Mouse (Mus musculus): ENCODE results near the gene Dcbld1. TPM values are rescaled to one million over a fixed set of nuclear protein-coding genes. Genes with fewer than 3 reads are reported as not detected.

Dcbld1 gene
- polyA plus RNA-seq (2014; fragmentation: Nextera tagmentation; extraction: Ambion mirVana) = 31.7 and 34.1 TPM in 2 replicates

- Histone ChIP-seq H3K27ac (ENCODE audit: low read depth) (peak within 1 kb of the TSS; percentile 78), H3K9me3 (ENCODE audit: control insufficient read depth, low read length) (no peaks in the 10 kb centered on the region), H3K9ac (ENCODE audit: low read length) (peak within 1 kb of the TSS; percentile 76), H3K4me2 (ENCODE audit: low read length) (peak within 1 kb of the TSS; percentile 66), H3K4me1 (replicated peaks; ENCODE audit: control insufficient read depth, insufficient read depth, low read length) (peaks cover 5% of the 10 kb centered on the region), H3K27me3 (replicated peaks; ENCODE audit: control insufficient read depth, insufficient read depth, low read length) (no peaks in the 10 kb centered on the region), H3K36me3 (ENCODE audit: control insufficient read depth, insufficient read depth, low read length) (no peaks in the 10 kb centered on the region), H3K4me3 (ENCODE audit: low read depth, low read length) (peak within 1 kb of the TSS; percentile 76)
- DNase-seq (ENCODE audit: low spot score) (peak; percentile 87), ATAC-seq (replicated peaks; ENCODE audit: low FRiP score, low TSS enrichment, low read depth) (peak; percentile 89)
- under 1% methylated on average over 60 of the region's 60 CpGs for WGBS
Measured at GRCm38 (mm10) chr10:52233301-52233968, at the start of gene Dcbld1. Gene Dcbld1, plus strand, starts transcription at chr10:52233619.

- ATAC-seq (replicated peaks; ENCODE audit: low FRiP score, low TSS enrichment, low read depth) (no peak), DNase-seq (ENCODE audit: low spot score) (no peak)
- Histone ChIP-seq H3K27ac (ENCODE audit: low read depth) (no peak overlapping the region), H3K4me2 (ENCODE audit: low read length) (no peak overlapping the region), H3K27me3 (replicated peaks; ENCODE audit: control insufficient read depth, insufficient read depth, low read length) (no peaks in the 10 kb centered on the region), H3K4me3 (ENCODE audit: low read depth, low read length) (no peak overlapping the region), H3K9ac (ENCODE audit: low read length) (no peak overlapping the region), H3K9me3 (ENCODE audit: control insufficient read depth, low read length) (no peaks in the 10 kb centered on the region), H3K36me3 (ENCODE audit: control insufficient read depth, insufficient read depth, low read length) (no peaks in the 10 kb centered on the region), H3K4me1 (replicated peaks; ENCODE audit: control insufficient read depth, insufficient read depth, low read length) (no peaks in the 10 kb centered on the region)
- WGBS = 84% methylated on average over 4 of the region's 4 CpGs
Measured at GRCm38 (mm10) chr10:52185900-52186299, 47.5 kb upstream of the Dcbld1 start.

DNA sequence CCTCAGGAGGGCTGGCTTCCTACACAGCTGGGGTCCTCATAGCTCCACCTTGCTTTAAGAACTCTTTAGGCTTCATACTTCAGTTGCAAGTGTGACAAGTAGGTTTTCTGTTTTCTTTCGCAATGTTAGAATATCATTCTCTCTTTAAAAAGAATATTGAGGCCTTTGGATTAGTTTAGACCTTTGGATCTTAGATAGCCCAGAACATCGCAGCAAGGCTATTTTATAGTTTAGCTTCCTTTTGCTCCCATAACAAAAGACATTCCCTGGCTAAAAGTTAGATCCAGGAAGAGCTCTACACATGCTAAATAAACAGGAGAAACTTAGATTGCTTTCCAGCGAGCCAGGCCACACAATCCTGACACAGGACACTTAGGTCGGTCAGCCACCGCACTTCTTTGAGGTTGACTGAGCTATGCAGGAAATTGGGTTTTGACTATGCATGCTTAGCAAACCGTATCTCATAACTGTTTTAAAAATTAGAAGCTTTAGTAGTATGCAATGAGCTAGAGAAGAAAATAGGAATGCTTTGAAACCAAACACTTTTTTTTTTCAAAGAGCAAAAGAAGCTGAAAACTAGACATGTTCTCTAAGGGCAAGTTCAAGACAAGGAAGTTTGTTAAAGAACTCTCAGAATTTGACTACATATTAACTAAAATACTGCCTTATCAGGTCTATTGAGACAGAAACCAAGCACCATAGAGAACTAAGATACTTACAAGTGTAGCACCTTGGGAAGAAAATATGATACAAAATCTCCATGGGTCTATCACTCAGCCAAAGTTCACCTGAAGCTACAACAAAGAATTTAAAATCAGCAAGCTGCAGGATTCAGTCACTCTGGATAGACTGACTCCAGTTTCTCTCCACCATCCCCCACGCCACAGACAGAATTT is 38.2 kb upstream of the Dcbld1 start, which contains the start of gene Ros1:
Gene Ros1, minus strand, starts transcription at position 288 of the 896 bp plus-strand sequence.
- no peak for ATAC-seq (replicated peaks; ENCODE audit: low FRiP score, low TSS enrichment, low read depth)
- H3K9ac ChIP-seq (ENCODE audit: low read length) = no peak within 1 kb of the TSS

DNA sequence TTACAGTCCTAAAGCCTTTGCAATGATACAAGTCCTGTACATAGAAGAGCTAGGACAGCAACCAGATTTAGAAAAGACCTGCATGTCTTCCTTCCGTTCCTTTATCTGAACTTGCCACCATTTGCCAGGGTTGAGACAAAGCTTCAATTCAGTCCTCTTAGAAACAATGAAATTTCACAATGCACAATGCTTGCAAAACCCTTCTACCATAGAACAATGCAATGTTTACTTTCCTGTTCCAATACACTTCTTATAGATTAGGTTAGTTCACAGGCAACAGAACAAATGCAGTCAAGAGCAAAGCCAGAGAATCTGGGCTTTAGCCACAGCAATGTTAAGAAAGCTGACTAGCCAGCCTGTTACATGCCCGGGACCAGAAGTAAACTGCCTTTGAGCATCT is 29.4 kb upstream of the Dcbld1 start:
- no peak overlapping the region for H3K4me3 ChIP-seq (ENCODE audit: low read depth, low read length)
- no peak for DNase-seq (ENCODE audit: low spot score)
- 86% methylated on average over 2 of the region's 2 CpGs for WGBS

More for the DNA sequence above, 38.2 kb upstream of the Dcbld1 start, which contains the start of gene Ros1:
- no peak within 1 kb of the TSS for H3K4me2 ChIP-seq (ENCODE audit: low read length)
- no peak within 1 kb of the TSS for H3K4me3 ChIP-seq (ENCODE audit: low read depth, low read length)
- DNase-seq (ENCODE audit: low spot score) = no peak
- no peaks in the 10 kb centered on the region for H3K27me3 ChIP-seq (replicated peaks; ENCODE audit: control insufficient read depth, insufficient read depth, low read length)
- no peaks in the 10 kb centered on the region for H3K36me3 ChIP-seq (ENCODE audit: control insufficient read depth, insufficient read depth, low read length)
- peak within 1 kb of the TSS; percentile 57 for H3K27ac ChIP-seq (ENCODE audit: low read depth)
- H3K4me1 ChIP-seq (replicated peaks; ENCODE audit: control insufficient read depth, insufficient read depth, low read length) = no peaks in the 10 kb centered on the region
- 78% methylated on average over 7 of the region's 7 CpGs for WGBS
- no peaks in the 10 kb centered on the region for H3K9me3 ChIP-seq (ENCODE audit: control insufficient read depth, low read length)

GRCm38 (mm10) chr10:52215267-52215818 is 18.1 kb upstream of the Dcbld1 start:
- Histone ChIP-seq H3K4me3 (ENCODE audit: low read depth, low read length) (no peak overlapping the region), H3K4me2 (ENCODE audit: low read length) (no peak overlapping the region), H3K27me3 (replicated peaks; ENCODE audit: control insufficient read depth, insufficient read depth, low read length) (no peaks in the 10 kb centered on the region), H3K36me3 (ENCODE audit: control insufficient read depth, insufficient read depth, low read length) (no peaks in the 10 kb centered on the region), H3K27ac (ENCODE audit: low read depth) (no peak overlapping the region), H3K9ac (ENCODE audit: low read length) (no peak overlapping the region), H3K9me3 (ENCODE audit: control insufficient read depth, low read length) (no peaks in the 10 kb centered on the region), H3K4me1 (replicated peaks; ENCODE audit: control insufficient read depth, insufficient read depth, low read length) (no peaks in the 10 kb centered on the region)
- 47% methylated on average over 2 of the region's 2 CpGs for WGBS
- DNase-seq (ENCODE audit: low spot score) (no peak), ATAC-seq (replicated peaks; ENCODE audit: low FRiP score, low TSS enrichment, low read depth) (no peak)

More for the DNA sequence above, 29.4 kb upstream of the Dcbld1 start:
- Histone ChIP-seq H3K27me3 (replicated peaks; ENCODE audit: control insufficient read depth, insufficient read depth, low read length) (no peaks in the 10 kb centered on the region), H3K4me1 (replicated peaks; ENCODE audit: control insufficient read depth, insufficient read depth, low read length) (no peaks in the 10 kb centered on the region), H3K4me2 (ENCODE audit: low read length) (no peak overlapping the region), H3K27ac (ENCODE audit: low read depth) (no peak overlapping the region), H3K36me3 (ENCODE audit: control insufficient read depth, insufficient read depth, low read length) (no peaks in the 10 kb centered on the region), H3K9ac (ENCODE audit: low read length) (no peak overlapping the region), H3K9me3 (ENCODE audit: control insufficient read depth, low read length) (no peaks in the 10 kb centered on the region)
- no peak for ATAC-seq (replicated peaks; ENCODE audit: low FRiP score, low TSS enrichment, low read depth)

GRCm38 (mm10) chr10:52216797-52217563 is 16.4 kb upstream of the Dcbld1 start:
- Histone ChIP-seq H3K9ac (ENCODE audit: low read length) (no peak overlapping the region), H3K9me3 (ENCODE audit: control insufficient read depth, low read length) (no peaks in the 10 kb centered on the region), H3K4me3 (ENCODE audit: low read depth, low read length) (no peak overlapping the region), H3K36me3 (ENCODE audit: control insufficient read depth, insufficient read depth, low read length) (no peaks in the 10 kb centered on the region), H3K27me3 (replicated peaks; ENCODE audit: control insufficient read depth, insufficient read depth, low read length) (no peaks in the 10 kb centered on the region), H3K4me1 (replicated peaks; ENCODE audit: control insufficient read depth, insufficient read depth, low read length) (no peaks in the 10 kb centered on the region), H3K27ac (ENCODE audit: low read depth) (no peak overlapping the region), H3K4me2 (ENCODE audit: low read length) (no peak overlapping the region)
- DNase-seq (ENCODE audit: low spot score) = peak; percentile 81
- no peak for ATAC-seq (replicated peaks; ENCODE audit: low FRiP score, low TSS enrichment, low read depth)
- WGBS = 24% methylated on average over 7 of the region's 7 CpGs

- Histone ChIP-seq H3K4me2 (ENCODE audit: low read length) (no peak overlapping the region), H3K9me3 (ENCODE audit: control insufficient read depth, low read length) (no peaks in the 10 kb centered on the region), H3K4me3 (ENCODE audit: low read depth, low read length) (no peak overlapping the region), H3K27me3 (replicated peaks; ENCODE audit: control insufficient read depth, insufficient read depth, low read length) (no peaks in the 10 kb centered on the region), H3K9ac (ENCODE audit: low read length) (no peak overlapping the region), H3K36me3 (ENCODE audit: control insufficient read depth, insufficient read depth, low read length) (no peaks in the 10 kb centered on the region), H3K27ac (ENCODE audit: low read depth) (no peak overlapping the region), H3K4me1 (replicated peaks; ENCODE audit: control insufficient read depth, insufficient read depth, low read length) (no peaks in the 10 kb centered on the region)
- DNase-seq (ENCODE audit: low spot score) (no peak), ATAC-seq (replicated peaks; ENCODE audit: low FRiP score, low TSS enrichment, low read depth) (no peak; the same call in 1 of the 2 replicates)
- WGBS = 37% methylated on average over 7 of the region's 7 CpGs
Measured at GRCm38 (mm10) chr10:52217564-52217934, 15.9 kb upstream of the Dcbld1 start.

GRCm38 (mm10) chr10:52219600-52219999 is 13.8 kb upstream of the Dcbld1 start:
- H3K4me2 ChIP-seq (ENCODE audit: low read length) = no peak overlapping the region

More at GRCm38 (mm10) chr10:52219600-52219999, 13.8 kb upstream of the Dcbld1 start:
- H3K36me3 ChIP-seq (ENCODE audit: control insufficient read depth, insufficient read depth, low read length) = no peaks in the 10 kb centered on the region
- H3K27ac ChIP-seq (ENCODE audit: low read depth) = no peak overlapping the region
- 0 out of 2 replicates have a peak, but pooled peaks have one; percentile 40 for ATAC-seq (replicated peaks; ENCODE audit: low FRiP score, low TSS enrichment, low read depth)
- H3K4me1 ChIP-seq (replicated peaks; ENCODE audit: control insufficient read depth, insufficient read depth, low read length) = no peaks in the 10 kb centered on the region
- H3K9ac ChIP-seq (ENCODE audit: low read length) = no peak overlapping the region
- H3K27me3 ChIP-seq (replicated peaks; ENCODE audit: control insufficient read depth, insufficient read depth, low read length) = no peaks in the 10 kb centered on the region
- WGBS = 54% methylated on average over 3 of the region's 3 CpGs
- DNase-seq (ENCODE audit: low spot score) = no peak
- H3K4me3 ChIP-seq (ENCODE audit: low read depth, low read length) = no peak overlapping the region
- H3K9me3 ChIP-seq (ENCODE audit: control insufficient read depth, low read length) = no peaks in the 10 kb centered on the region
